Mouse (Mus musculus) CD8-positive naive resting alpha-beta T cell, adult 2 months (primary cell): Measurements from ENCODE around the gene Nipsnap1.

Source experiments
- DNase-seq, 2 experiments: peaks; one replicate each; pipeline ENCODE4 v3.0.0; 2022; ENCODE audit warnings: low read depth in 2 of 2, low spot score in 2 of 2

Gene Nipsnap1

DNA sequence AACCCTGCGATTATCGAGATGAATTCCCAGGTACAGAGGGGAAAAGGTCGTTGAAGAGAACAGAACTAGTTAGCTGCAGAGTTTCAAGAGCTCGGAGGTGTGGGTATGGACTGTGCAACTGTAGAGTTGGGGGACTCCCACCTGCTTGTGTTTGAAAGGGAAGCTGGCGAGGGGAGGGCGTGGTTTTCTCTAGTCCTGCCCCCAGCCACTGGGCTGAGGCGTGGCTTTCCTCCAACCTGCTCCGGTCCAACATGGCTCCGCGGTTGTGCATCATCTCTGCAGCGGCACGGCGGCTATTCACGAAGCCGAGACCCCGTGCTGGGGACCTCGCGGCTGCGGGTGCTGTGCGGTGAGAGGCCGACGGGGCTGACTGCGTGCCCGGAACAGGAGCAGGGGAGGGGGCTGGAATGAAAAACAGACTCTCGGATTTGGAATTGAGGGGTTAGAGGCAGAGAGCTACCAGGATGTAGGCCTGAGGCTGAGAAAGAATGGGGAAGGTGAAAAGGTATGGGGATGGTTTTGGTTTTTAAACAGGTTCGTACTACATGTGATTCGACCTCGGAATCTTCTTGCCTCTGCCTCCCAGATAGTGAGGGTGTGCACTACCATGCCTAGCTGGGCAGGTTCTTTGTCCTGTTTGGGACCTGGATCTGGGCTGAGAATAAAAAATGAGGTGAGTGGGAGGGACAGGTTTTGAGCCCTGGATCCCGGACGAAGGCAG is at the start of gene Nipsnap1:
Gene Nipsnap1, plus strand, starts transcription at position 197 of the 721 bp plus-strand sequence.
- DNase-seq = peak; percentile 77 to 87

DNA sequence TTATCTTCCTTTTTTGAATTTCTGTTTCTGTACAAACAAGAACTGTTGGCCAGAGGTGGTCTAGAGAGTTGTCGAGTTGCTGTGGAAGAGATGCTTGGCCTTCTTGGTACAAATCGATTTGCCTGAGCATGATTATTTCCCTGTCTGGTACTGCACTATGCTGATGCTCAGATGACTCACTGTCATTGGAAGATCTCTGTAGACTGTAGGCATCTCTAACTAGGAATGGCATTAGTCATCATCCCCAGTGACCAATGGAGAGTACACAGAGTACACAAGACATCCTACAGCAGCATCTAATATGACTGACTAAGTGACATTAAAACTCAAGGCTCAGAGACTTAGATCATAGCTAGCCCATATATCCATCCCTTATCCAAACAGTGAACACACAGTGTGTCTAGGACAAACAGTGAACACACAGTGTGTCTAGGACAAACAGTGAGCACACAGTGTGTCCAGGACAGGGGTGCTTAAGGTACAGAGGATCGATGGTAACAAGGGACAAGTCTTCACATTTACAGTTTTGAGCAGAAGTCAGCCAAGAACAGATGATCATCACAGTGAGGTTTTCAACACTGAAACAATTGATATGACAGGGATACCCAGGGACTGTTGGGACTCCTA is 47.5 kb upstream of the Nipsnap1 start:
- DNase-seq = no peak

DNA sequence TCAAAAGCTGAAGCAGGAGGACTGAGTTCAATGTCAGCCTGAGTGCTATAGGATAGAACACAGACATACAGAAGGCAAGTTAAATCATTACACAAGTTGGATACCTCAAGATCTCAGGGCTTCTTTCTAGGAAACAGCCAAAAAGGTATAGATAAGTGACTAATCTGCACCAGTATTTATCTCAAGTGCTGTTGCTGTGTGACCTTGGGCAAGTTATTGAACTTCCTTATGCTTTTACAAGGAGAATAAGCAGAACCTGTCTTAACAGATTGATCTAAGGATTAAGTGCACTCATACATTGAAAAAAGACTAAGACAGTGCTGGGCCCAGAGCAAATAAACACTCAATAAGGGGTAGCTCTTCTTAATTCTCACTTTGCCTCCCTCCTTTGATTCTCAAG is 46.4 kb upstream of the Nipsnap1 start:
- no peak for DNase-seq

DNA sequence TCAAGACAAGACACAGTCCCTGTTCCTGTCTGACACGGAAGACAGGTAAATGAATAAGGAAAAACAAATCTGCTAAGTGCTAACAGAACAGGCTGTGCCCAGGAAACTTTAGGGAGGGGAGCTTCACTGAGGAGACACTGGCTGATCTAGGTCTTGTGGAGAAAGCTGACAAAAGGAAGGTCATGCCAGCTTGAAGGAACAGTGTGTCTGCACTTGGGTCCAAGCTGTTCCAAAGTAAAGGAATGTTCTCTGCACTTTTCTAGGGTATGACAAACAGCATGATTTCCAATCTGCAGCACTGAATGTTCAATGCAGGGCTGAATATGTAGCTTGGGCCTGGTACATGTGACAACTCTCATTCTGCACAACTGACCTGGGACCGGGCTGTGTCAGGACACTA is 45.8 kb upstream of the Nipsnap1 start:
- no peak for DNase-seq

DNA sequence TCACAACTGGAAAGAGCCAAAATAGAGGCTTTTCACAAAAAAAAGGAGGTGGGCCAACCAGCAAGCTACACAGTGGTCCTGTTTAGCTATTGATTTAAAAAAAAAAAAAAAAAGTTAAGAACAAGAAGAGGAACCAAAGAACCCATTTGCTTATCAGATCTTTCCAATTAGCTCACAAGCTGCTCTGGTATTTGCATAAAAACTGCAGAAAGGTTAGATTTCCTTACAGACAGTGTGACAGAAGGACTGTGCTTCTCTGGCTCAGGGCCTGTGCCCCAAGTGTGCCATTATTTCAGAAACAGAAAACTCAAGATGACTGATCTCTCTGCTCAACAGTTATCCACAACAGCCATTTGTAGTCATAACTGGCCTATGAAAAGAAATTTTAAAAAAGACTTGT is 42.7 kb upstream of the Nipsnap1 start:
- DNase-seq = no peak

DNA sequence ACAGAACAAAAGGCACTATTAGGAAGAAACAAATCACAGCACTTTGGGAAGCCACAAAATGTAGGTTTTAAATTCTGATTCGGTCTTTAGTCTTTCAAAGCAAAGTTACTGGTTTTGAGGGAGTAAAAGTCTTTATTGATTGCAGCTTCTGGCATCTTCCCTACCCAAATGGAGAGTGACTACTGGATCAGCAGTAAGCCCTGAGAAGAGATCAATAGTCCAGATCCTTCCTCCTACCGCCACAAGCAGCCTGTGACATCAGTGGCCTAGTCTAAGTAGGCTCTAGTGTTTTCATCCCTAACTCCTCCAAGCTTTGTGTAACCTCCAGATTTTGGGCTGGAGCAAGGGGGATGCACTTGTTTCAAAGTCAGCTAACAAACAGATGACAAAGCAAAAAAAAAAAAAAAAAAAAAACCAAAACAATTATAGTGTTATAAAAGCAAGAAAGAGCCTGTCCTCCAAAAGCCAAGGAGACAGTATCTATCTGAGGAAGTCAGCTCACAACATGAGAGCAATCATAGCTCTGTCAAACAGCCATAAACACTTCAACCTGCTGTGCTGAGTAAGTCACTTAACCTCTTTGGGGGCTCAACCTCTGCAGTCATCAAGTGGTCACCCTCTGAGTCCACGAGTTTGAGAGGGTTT is 40.3 kb upstream of the Nipsnap1 start:
- no peak for DNase-seq

DNA sequence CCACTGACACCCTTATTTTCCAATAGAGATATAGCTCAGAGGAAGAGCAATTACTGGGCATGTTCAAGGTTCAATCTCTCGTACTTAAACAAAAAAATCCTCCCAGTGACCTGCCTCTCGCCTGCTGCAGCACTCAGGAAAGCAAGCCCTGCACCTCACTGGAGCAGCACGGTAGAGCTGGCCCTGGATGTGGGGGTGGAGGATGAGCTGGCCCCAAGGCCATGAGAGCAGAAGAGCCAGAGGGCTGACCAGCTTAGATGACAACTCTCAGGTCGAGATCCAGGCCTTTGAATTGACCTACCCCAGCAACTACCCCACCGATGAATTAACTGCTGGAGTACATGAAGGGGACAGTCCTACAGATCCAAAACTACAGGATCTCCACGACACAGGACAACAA is 38.3 kb upstream of the Nipsnap1 start:
- DNase-seq = no peak

DNA sequence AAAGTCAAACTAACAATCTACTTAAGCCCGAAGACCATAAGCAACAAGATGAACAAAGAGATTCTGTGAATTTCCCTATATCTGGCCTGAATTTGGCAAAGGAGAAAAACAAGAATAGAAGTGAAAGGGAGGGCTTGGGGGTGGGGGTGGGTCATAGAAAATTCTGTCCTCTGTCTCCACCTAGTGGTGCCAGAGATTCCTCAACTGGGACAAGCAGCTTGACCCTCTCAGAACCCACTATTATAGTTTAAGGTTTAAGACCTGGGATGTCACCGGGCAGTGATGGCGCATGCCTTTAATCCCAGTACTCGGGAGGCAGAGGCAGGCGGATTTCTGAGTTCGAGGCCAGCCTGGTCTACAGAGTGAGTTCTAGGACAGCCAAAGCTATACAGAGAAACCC is 37.0 kb upstream of the Nipsnap1 start:
- DNase-seq = peak in 1 of 2 experiments; percentile 23

DNA sequence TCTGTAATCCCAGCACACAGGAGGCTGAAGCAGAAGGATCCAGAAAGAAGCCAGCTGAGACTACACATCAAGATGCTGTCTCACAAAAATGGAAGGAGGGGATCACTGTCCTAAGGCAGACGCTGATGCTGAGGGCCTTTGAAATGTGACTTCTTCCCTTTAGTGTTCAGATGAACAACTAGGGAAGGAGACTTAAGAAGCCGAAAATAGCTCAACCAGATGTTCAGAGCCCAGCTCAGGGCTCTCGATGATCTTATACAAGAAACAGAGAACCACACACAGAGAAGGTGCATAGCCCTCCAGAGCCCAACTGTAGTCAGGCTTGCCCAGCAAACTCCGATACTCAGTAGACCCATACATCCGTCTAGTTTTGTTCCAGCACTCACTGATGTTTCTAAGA is 36.4 kb upstream of the Nipsnap1 start:
- no peak for DNase-seq

DNA sequence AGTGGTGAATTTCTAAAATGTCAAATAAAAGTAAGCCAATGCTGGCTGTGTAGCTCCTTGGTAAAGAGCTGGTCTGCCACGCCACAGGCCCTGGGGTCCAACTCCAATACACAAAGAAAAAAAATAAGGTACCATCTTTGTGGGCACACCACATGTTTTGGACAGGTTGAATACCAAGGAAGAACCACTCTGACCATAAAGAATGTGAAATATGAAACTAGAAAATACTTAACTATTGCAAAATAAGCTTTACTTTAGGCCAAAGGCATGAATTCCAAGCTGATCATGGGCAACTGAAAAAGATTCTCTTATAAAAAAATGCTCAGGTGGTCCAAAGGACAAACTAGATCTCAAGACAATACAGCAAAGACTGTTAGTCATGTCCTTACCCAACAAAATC is 35.5 kb upstream of the Nipsnap1 start:
- no peak for DNase-seq

GRCm38 (mm10) chr11:4840942-4841526 is 32.7 kb upstream of the Nipsnap1 start:
- DNase-seq = no peak

- peak; percentile 42 to 47 for DNase-seq
Observed at GRCm38 (mm10) chr11:4848483-4849248, 25.1 kb upstream of the Nipsnap1 start.

DNA sequence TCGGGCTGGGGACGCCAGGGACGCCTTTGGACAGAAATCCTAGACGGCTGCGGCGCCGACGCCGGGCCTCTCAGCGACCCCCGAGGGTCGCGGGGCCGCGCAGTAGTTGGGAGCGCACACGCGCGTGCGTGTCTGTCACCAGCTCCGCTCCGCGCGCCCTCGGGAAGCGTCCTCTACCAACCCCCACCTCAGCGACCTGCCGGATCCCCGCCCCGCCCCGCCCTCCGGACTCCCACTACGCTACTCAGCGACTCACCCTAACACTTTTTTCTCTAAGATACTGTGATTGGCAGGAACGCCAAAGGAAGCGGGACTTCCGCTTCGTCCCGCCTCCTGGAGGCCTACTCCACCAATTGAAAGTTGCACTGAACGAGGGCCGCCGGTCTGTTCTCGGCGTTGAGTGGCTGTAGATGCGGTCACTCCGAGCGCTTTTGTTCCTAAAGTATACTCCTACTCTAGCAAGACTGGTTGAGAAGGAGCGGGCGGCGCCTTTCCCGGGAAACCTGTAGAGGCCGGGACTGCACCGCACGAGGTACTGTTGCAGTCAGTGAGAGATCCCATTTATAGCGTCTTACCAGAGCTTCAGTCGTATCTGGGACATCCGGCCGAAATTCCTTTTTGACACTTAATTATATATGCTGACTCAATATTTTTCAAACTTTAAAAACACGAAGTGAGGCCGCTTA is 24.4 kb upstream of the Nipsnap1 start, which contains the start of gene Nf2:
Gene Nf2, minus strand, starts transcription at position 279 of the 686 bp plus-strand sequence.
- DNase-seq = peak; percentile 90 to 91

GRCm38 (mm10) chr11:4850404-4850803 is 23.3 kb upstream of the Nipsnap1 start:
- no peak for DNase-seq

- no peak for DNase-seq
Observed at GRCm38 (mm10) chr11:4853021-4853420, 20.7 kb upstream of the Nipsnap1 start.

GRCm38 (mm10) chr11:4854181-4854580 is 19.6 kb upstream of the Nipsnap1 start:
- no peak for DNase-seq

GRCm38 (mm10) chr11:4858416-4858815 is 15.3 kb upstream of the Nipsnap1 start:
- DNase-seq = no peak

DNA sequence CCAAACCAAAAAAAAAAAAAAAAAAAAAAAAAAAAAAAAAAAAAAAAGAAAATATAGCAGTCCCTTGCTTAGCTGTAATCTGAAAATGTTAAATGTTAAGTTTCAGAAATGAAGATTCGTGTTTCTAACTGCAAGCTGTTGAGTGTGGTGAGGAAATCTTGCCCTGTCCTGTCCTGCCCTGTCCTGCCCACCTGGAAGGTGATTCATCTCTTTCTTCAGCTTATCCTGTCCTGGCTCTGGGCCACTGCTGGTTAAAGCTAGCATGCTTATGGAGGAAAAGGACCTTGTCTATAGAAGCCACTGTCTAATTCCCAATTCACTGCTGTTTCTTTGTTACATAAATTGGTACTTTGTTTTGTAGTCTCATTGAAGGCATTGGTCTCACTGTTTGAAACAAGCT is 12.8 kb upstream of the Nipsnap1 start:
- no peak for DNase-seq

GRCm38 (mm10) chr11:4861816-4862604 is 11.7 kb upstream of the Nipsnap1 start:
- no peak for DNase-seq

DNA sequence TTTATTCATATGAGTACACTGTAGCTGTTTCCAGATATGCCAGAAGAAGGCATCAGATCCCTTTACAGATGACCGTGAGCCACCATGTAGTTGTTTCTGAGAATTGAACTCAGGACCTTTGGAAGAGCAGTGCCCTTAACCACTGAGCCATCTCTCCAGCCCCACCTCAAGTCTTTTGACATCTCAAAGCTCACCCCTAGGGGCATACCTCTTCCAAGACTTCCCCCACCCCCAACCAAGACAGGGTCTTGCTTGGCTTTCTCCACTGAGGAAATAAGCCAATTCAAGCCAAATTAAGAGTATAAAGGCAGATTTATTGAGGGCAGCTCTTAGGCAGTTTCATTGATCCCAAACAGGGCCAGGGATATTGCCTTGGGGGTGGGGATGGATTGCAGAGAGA is 11.0 kb upstream of the Nipsnap1 start:
- DNase-seq = no peak
